Mouse (Mus musculus) bone marrow, adult 2 months (tissue): ENCODE results near the gene Vat1. TPM values are rescaled to one million over a fixed set of nuclear protein-coding genes. Genes with fewer than 3 reads are reported as not detected.

Experiments used
- H3K27ac ChIP-seq: fragments of 200-500 bp; 2 replicates; pipeline ENCODE4 v1.5.1; 2012; ENCODE audit warnings: low read depth, mild to moderate bottlenecking, control low read depth, inconsistent platforms, low read length; ENCODE audit not compliant: control insufficient read depth, poor library complexity, insufficient read depth
- H3K4me1 ChIP-seq: fragments of 200-500 bp; 2 replicates; pipeline ENCODE4 v1.6.1; 2011; ENCODE audit warnings: low read length; ENCODE audit not compliant: control insufficient read depth, insufficient read depth
- H3K4me3 ChIP-seq: fragments of 200-500 bp; replicated peaks from 2 replicates; pipeline ENCODE3; 2011; ENCODE audit warnings: mild to moderate bottlenecking, low read depth, low read length, control low read depth; ENCODE audit not compliant: control insufficient read depth
- CTCF ChIP-seq: fragments of 200-500 bp; IDR thresholded peaks from 2 replicates; pipeline ENCODE4 v1.5.1; 2011; ENCODE audit warnings: low read length, control low read depth; ENCODE audit not compliant: control insufficient read depth, insufficient read depth
- POLR2A ChIP-seq: fragments of 200-500 bp; IDR thresholded peaks from 2 replicates; pipeline ENCODE4 v1.6.1; 2011; ENCODE audit warnings: low read depth, mild to moderate bottlenecking, control low read depth, low read length, borderline replicate concordance; ENCODE audit not compliant: control insufficient read depth
- WGBS: fragments of 180-500 bp; shearing (Covaris S2); methylation state at CpG from one replicate; pipeline ENCODE4 v1.1.7; 2018; 5-methylcytosine and 5-hydroxymethylcytosine counted together
- polyA plus RNA-seq: library from polyadenylated mRNA; stranded (reverse); fragments of >200 nt; gene quantifications from 2 replicates; pipeline ENCODE4 v1.2.4, GENCODE M21; 2011; ENCODE audit warnings: low replicate concordance; ENCODE audit not compliant: missing spikeins, insufficient read depth, insufficient read length

Vat1 gene
- polyA plus RNA-seq, 1 experiment = 19.0 TPM

- WGBS = 68% methylated on average over 3 of the region's 3 CpGs
- no peak overlapping the region for H3K4me3 ChIP-seq
- H3K27ac ChIP-seq = no peak overlapping the region
- no peaks in the 10 kb centered on the region; the same call in 1 of the 2 replicates for H3K4me1 ChIP-seq
- no peak for TF ChIP-seq CTCF
- no peak for TF ChIP-seq POLR2A
Measured at GRCm38 (mm10) chr11:101419610-101420009, 46.4 kb downstream of the Vat1 start.

GRCm38 (mm10) chr11:101418991-101419390 lies 47.0 kb downstream of the Vat1 start:
- H3K4me1 ChIP-seq = no peaks in the 10 kb centered on the region; the same call in 1 of the 2 replicates
- no peak overlapping the region for H3K27ac ChIP-seq
- WGBS = 84% methylated on average over 6 of the region's 6 CpGs
- H3K4me3 ChIP-seq = no peak overlapping the region
- TF ChIP-seq CTCF (no peak), POLR2A (no peak)

GRCm38 (mm10) chr11:101417101-101417855 lies 48.8 kb downstream of the Vat1 start, which contains the start of gene Aarsd1:
Gene Aarsd1, minus strand, starts transcription at chr11:101417615.
- Histone ChIP-seq H3K4me1 (no peaks in the 10 kb centered on the region; the same call in 1 of the 2 replicates), H3K27ac (peak within 1 kb of the TSS; percentile 26; the same call in 1 of the 2 replicates), H3K4me3 (peak within 1 kb of the TSS; percentile 95)
- TF ChIP-seq CTCF = no peak
- TF ChIP-seq POLR2A = peak; percentile 63; the same call in 1 of the 2 replicates
- WGBS = under 1% methylated on average over 45 of the region's 45 CpGs

- Histone ChIP-seq H3K27ac (peak overlapping the region; percentile 26; the same call in 1 of the 2 replicates), H3K4me3 (peak overlapping the region; percentile 95), H3K4me1 (no peaks in the 10 kb centered on the region; the same call in 1 of the 2 replicates)
- WGBS = under 1% methylated on average over 11 of the region's 11 CpGs
- TF ChIP-seq CTCF (no peak), POLR2A (no peak)
Measured at GRCm38 (mm10) chr11:101416433-101417100, 49.5 kb downstream of the Vat1 start.

- Histone ChIP-seq H3K4me3 (no peak overlapping the region), H3K4me1 (no peaks in the 10 kb centered on the region; the same call in 1 of the 2 replicates), H3K27ac (no peak overlapping the region)
- TF ChIP-seq POLR2A (no peak), CTCF (no peak)
- WGBS = 84% methylated on average over 2 of the region's 2 CpGs
Measured at GRCm38 (mm10) chr11:101415306-101415705, 50.7 kb downstream of the Vat1 start.

Other genes with a start within 250 kb of the Vat1 start
- 21.2 and 35.8 TPM in 2 replicates for gene Ezh1, start 239.8 kb downstream of the Vat1 start, polyA plus RNA-seq
- gene Ramp2, start 220.2 kb downstream of the Vat1 start, polyA plus RNA-seq = 4.6 and 4.8 TPM in 2 replicates
- gene Vps25, start 212.5 kb downstream of the Vat1 start, polyA plus RNA-seq = 71.9 and 86.6 TPM in 2 replicates
- 5.5 and 19.8 TPM in 2 replicates for gene Wnk4, start 205.7 kb downstream of the Vat1 start, polyA plus RNA-seq
- 1.3 and 2.2 TPM in 2 replicates for gene Cntd1, start 187.2 kb downstream of the Vat1 start, polyA plus RNA-seq
- 34.2 and 61.9 TPM in 2 replicates for gene Coa3, start 187.1 kb downstream of the Vat1 start, polyA plus RNA-seq
- 144 and 173 TPM in 2 replicates for gene Becn1, start 163.9 kb downstream of the Vat1 start, polyA plus RNA-seq
- gene Psme3, start 150.0 kb downstream of the Vat1 start, polyA plus RNA-seq = 114 and 148 TPM in 2 replicates
- gene Aoc2, start 141.2 kb downstream of the Vat1 start, polyA plus RNA-seq = 11.0 and 12.4 TPM in 2 replicates
- gene Aoc3, start 135.6 kb downstream of the Vat1 start, polyA plus RNA-seq = 0.82 and 1.0 TPM in 2 replicates
- gene G6pc, start 98.7 kb downstream of the Vat1 start, polyA plus RNA-seq = not detected in 2 replicates
- gene Aarsd1, start 48.6 kb downstream of the Vat1 start, polyA plus RNA-seq = 17.9 and 28.0 TPM in 2 replicates
- 7.1 and 7.2 TPM in 2 replicates for gene Gm27029, start 41.4 kb downstream of the Vat1 start, polyA plus RNA-seq
- 3.5 and 10.7 TPM in 2 replicates for gene Rundc1, start 41.1 kb downstream of the Vat1 start, polyA plus RNA-seq
- 2.4 TPM in 1 of 2 replicates, not detected in the other for gene Ptges3l, start 40.9 kb downstream of the Vat1 start, polyA plus RNA-seq
- 532 and 941 TPM in 2 replicates for gene Rpl27, start 23.9 kb downstream of the Vat1 start, polyA plus RNA-seq
- gene Ifi35, start 17.8 kb downstream of the Vat1 start, polyA plus RNA-seq = 24.9 and 45.0 TPM in 2 replicates
- gene Rnd2, start 1.2 kb downstream of the Vat1 start, polyA plus RNA-seq = 1.0 and 1.7 TPM in 2 replicates
- gene Brca1, start 85.7 kb upstream of the Vat1 start, polyA plus RNA-seq = 10.2 and 16.7 TPM in 2 replicates
- gene Nbr1, start 85.9 kb upstream of the Vat1 start, polyA plus RNA-seq = 59.3 and 81.1 TPM in 2 replicates
- 6.7 and 14.1 TPM in 2 replicates for gene Tmem106a, start 116.0 kb upstream of the Vat1 start, polyA plus RNA-seq
- 3.5 TPM in 1 of 2 replicates, not detected in the other for gene Gm11634, start 133.0 kb upstream of the Vat1 start, polyA plus RNA-seq
- 17.4 and 57.2 TPM in 2 replicates for gene Rdm1, start 161.0 kb upstream of the Vat1 start, polyA plus RNA-seq
- 0.93 and 5.5 TPM in 2 replicates for gene Arl4d, start 199.3 kb upstream of the Vat1 start, polyA plus RNA-seq